Comparison of ENCODE assay signal across 16 mouse cellular contexts in the genomic region with DNA sequence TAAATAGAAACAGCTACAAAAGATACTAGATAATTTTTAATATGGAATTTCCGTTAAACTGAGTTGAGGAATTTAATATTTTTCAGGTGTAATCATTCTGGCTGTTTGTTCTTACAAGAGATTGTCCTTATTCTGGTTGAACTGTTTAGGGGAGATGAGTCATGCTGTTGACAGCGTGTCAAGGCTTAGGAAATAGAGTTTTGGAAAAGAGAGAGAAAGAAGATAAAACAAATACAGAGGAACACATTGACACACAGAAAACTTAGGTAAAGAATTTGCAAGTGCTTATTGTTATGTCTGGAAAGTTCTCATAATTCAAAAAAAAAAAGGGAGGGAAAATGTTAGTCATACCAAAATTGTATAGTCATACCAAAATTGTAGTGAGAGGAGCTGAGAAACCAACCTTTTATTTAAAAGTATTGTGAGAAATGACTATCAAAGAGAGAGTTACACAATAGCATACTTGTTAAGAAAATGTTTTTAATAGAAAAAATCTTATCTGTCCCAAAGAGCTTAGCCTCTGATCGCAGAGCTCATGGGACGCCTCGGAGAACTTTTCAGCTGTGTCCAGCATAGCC.
"Had no signal": no experiment of that assay in that cellular context is flagged by ENCODE, and none has a peak within 500 bp of the region (broad histone marks: within the 10 kb centered on the region; RNA-seq: fewer than 3 reads in every experiment).

No protein-coding gene starts in this region.

- H3K27me3 ChIP-seq: liver, embryonic 15.5 days; neural tube, embryonic 15.5 days had no signal

- H3K4me3 ChIP-seq: left cerebral cortex, adult 2 months; limb, embryonic 10.5 days; liver, embryonic 15.5 days; midbrain, embryonic 10.5 days; myocyte; neural tube, embryonic 15.5 days had no signal

- DNase-seq: kidney, postnatal 25 days; lung, adult 2 months; lung, postnatal 36 days; midbrain, embryonic 14.5 days; right cerebral cortex, postnatal 4 days; spleen, adult 18-20 months; thymus, adult 18-20 months; thymus, postnatal 25 days had no signal

- H3K36me3 ChIP-seq: limb, embryonic 10.5 days; liver, embryonic 15.5 days; midbrain, embryonic 10.5 days; neural tube, embryonic 15.5 days had no signal

- H3K9me3 ChIP-seq: limb, embryonic 10.5 days; liver, embryonic 15.5 days; midbrain, embryonic 10.5 days; neural tube, embryonic 15.5 days had no signal

- H3K4me1 ChIP-seq: limb, embryonic 10.5 days; liver, embryonic 15.5 days; midbrain, embryonic 10.5 days; neural tube, embryonic 15.5 days had no signal

- H3K27ac ChIP-seq: left cerebral cortex, adult 2 months; limb, embryonic 10.5 days; liver, embryonic 15.5 days; midbrain, embryonic 10.5 days; neural tube, embryonic 15.5 days had no signal

- H3K4me2 ChIP-seq: liver, embryonic 11.5 days; liver, embryonic 15.5 days; neural tube, embryonic 15.5 days had no signal

- H3K9ac ChIP-seq: liver, embryonic 15.5 days; neural tube, embryonic 15.5 days had no signal

- ATAC-seq: lung, postnatal 0 days had no signal
